Mouse (Mus musculus) spleen, postnatal 4 days (tissue): Measurements from ENCODE around the gene Gfer.
A peak's percentile ranks its signal among the peaks of the same experiment; 100 is the strongest.

Experiments
- DNase-seq, 2 experiments: peaks; one replicate each; pipeline ENCODE4 v3.0.0; 2022; ENCODE audit warnings: low spot score in 2 of 2

The Gfer gene

GRCm38 (mm10) chr17:24648731-24649377 lies 47.1 kb downstream of the Gfer start:
- no peak for DNase-seq

- DNase-seq: no peak
Measured at GRCm38 (mm10) chr17:24647493-24647892, 48.5 kb downstream of the Gfer start.

GRCm38 (mm10) chr17:24646381-24646780 lies 49.6 kb downstream of the Gfer start:
- no peak for DNase-seq

GRCm38 (mm10) chr17:24645916-24646315 lies 50.0 kb downstream of the Gfer start:
- no peak for DNase-seq

GRCm38 (mm10) chr17:24644875-24645721 lies 50.9 kb downstream of the Gfer start:
- no peak for DNase-seq

- peak in 1 of 2 experiments; percentile 63 for DNase-seq
Measured at GRCm38 (mm10) chr17:24644030-24644715, 51.8 kb downstream of the Gfer start.
